Mouse (Mus musculus) hindbrain, embryonic 13.5 days (tissue): ENCODE measurements around the gene Lnpep. TPM values are rescaled to one million over a fixed set of nuclear protein-coding genes. Genes with fewer than 3 reads are reported as not detected.

Source experiments
- ATAC-seq: fragments of 200-750 bp; cut with Nextera tagmentation; 2 replicates; pipeline ENCODE4 v1.8.0; 2017; ENCODE audit warnings: moderate TSS enrichment; ENCODE audit not compliant: low FRiP score
- H3K27ac ChIP-seq: fragments of 300-500 bp; sonication (generic); 2 replicates; pipeline ENCODE4 v1.5.1; 2015; ENCODE audit warnings: inconsistent platforms, mild to moderate bottlenecking, moderate library complexity
- H3K27me3 ChIP-seq: fragments of 300-500 bp; sonication (generic); 2 replicates; pipeline ENCODE4 v1.6.1; 2015; ENCODE audit warnings: mild to moderate bottlenecking, inconsistent platforms
- H3K36me3 ChIP-seq: fragments of 300-500 bp; sonication (generic); 2 replicates; pipeline ENCODE4 v1.6.1; 2015; ENCODE audit warnings: mild to moderate bottlenecking, inconsistent platforms
- H3K4me1 ChIP-seq: fragments of 300-500 bp; sonication (generic); replicated peaks from 2 replicates; pipeline ENCODE4 v1.6.1; 2015; ENCODE audit warnings: inconsistent platforms
- H3K4me2 ChIP-seq: fragments of 300-500 bp; sonication (generic); 2 replicates; pipeline ENCODE4 v1.6.1; 2015; ENCODE audit warnings: inconsistent platforms, mild to moderate bottlenecking, moderate library complexity
- H3K4me3 ChIP-seq: fragments of 300-500 bp; sonication (generic); 2 replicates; pipeline ENCODE4 v1.5.1; 2015; ENCODE audit warnings: mild to moderate bottlenecking, inconsistent platforms
- H3K9ac ChIP-seq: fragments of 300-500 bp; sonication (generic); 2 replicates; pipeline ENCODE4 v1.6.1; 2015; ENCODE audit warnings: mild to moderate bottlenecking, inconsistent platforms
- H3K9me3 ChIP-seq: fragments of 300-500 bp; sonication (generic); 2 replicates; pipeline ENCODE4 v1.6.1; 2016; ENCODE audit warnings: inconsistent platforms
- WGBS: fragments of 180-500 bp; shearing (Covaris S2); methylation state at CpG from one replicate; pipeline ENCODE4 v1.1.7; 2015; 5-methylcytosine and 5-hydroxymethylcytosine counted together
- polyA plus RNA-seq: library from polyadenylated mRNA; unstranded; fragments of >200 nt; fragmentation: Nextera tagmentation; extraction: Ambion mirVana; gene quantifications from 2 replicates; pipeline ENCODE4 v1.2.1, GENCODE M21; 2015

Lnpep gene
- polyA plus RNA-seq, 1 experiment from 2014 or later = 8.4 TPM

DNA sequence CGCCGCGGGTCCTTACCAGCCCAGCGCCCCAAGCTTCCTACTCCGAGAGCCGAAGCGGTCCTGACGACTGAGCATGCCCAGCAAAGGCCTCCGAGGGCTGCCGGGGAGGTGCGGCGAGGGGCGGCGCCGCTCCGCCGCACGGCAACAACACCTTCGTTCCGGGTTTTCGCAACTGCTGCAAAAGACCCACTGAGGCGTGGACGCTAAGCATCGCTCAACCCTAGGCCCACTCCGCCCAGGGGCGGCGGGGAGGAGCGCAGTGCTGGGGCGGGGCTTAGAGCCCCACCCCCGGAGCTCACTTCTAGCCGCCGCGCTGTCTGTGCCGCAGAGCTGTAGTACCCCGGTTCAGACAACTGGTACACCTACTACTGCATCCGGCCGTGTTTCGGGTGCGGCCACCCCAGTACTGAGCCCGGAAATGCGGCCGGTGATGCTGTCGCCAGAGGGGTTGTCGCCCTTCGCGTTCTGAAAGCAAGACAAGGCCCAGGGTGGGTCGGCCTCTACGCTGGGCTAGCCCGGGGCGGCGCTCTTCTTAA is 361 bp downstream of the Lnpep start:
- no peaks in the 10 kb centered on the region for H3K36me3 ChIP-seq
- H3K27me3 ChIP-seq = no peaks in the 10 kb centered on the region
- peak overlapping the region; percentile 91 for H3K4me3 ChIP-seq
- peak; percentile 98 for ATAC-seq
- no peaks in the 10 kb centered on the region for H3K9me3 ChIP-seq
- H3K4me1 ChIP-seq = peaks cover 17% of the 10 kb centered on the region
- H3K9ac ChIP-seq = peak overlapping the region; percentile 93
- peak overlapping the region; percentile 100 for H3K27ac ChIP-seq
- peak overlapping the region; percentile 76 for H3K4me2 ChIP-seq
- WGBS = under 1% methylated on average over 49 of the region's 51 CpGs

DNA sequence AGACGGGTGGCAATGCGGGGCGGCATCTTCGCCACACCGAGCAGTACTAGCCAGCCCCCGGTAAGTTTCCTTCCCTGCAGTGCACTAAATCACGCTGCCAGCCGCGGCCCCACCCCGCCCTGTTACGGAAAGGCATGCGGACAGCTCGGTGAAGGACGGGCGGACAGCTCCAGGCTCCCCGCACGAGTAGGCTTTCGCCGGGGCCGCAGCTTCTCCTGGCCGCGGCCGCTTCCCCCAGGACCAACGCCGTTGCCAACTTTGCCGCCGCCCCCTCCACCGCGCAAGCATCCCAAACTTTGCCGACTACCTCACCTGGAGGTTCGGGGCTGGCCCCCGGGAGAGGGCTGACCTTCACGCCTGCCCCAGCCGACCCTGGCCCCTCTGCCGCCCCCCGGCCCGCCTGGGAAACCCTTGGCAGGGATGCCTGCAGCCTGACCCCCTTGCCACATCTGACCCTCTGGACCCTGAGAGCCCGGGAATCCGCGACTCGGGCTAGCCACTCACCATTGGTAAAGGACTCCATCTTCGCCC is 895 bp downstream of the Lnpep start:
- no peaks in the 10 kb centered on the region for H3K9me3 ChIP-seq
- H3K27ac ChIP-seq = peak overlapping the region; percentile 100
- peaks cover 17% of the 10 kb centered on the region for H3K4me1 ChIP-seq
- 0% methylated on average over 40 of the region's 42 CpGs for WGBS
- H3K4me3 ChIP-seq = peak overlapping the region; percentile 91
- H3K27me3 ChIP-seq = no peaks in the 10 kb centered on the region
- H3K9ac ChIP-seq = peak overlapping the region; percentile 93
- H3K36me3 ChIP-seq = no peaks in the 10 kb centered on the region
- H3K4me2 ChIP-seq = peak overlapping the region; percentile 76
- peak; percentile 12 for ATAC-seq

DNA sequence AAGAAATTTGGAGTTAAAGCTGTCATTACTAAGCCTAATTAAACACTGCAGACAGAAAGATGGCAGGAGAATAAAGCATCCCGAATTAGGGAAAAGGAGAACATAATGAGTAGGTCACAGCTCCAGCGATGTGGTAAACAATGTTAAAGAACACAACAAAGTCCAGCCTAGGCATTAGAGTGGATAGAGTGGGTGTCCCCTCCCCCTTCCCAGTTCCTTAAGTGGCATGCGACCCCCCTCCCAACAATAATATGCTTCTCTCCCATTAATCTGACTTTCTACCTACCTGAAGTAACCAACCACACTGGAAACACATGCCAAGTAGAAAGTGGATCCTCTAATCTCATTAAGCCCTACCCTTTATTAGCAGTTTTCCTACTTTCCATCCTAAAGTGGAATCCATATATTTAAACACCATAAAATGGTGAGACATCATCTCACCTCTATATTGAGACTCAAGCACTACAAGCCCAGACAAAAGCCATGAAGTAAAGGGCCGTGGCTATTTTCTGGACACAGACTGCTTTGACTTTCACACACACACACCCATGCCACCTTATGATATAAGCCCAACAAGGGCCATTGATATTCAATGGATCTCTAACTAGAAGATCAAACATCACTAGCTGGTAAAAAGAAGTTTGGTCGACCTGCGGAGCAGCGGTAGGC is 1.5 kb downstream of the Lnpep start:
- ATAC-seq = no peak
- H3K36me3 ChIP-seq = no peaks in the 10 kb centered on the region
- H3K9me3 ChIP-seq = no peaks in the 10 kb centered on the region
- peak overlapping the region; percentile 93 for H3K9ac ChIP-seq
- H3K27ac ChIP-seq = peak overlapping the region; percentile 100
- WGBS = 1% methylated on average over 7 of the region's 7 CpGs
- peak overlapping the region; percentile 91 for H3K4me3 ChIP-seq
- H3K4me1 ChIP-seq = peaks cover 17% of the 10 kb centered on the region
- no peaks in the 10 kb centered on the region for H3K27me3 ChIP-seq
- H3K4me2 ChIP-seq = peak overlapping the region; percentile 76

DNA sequence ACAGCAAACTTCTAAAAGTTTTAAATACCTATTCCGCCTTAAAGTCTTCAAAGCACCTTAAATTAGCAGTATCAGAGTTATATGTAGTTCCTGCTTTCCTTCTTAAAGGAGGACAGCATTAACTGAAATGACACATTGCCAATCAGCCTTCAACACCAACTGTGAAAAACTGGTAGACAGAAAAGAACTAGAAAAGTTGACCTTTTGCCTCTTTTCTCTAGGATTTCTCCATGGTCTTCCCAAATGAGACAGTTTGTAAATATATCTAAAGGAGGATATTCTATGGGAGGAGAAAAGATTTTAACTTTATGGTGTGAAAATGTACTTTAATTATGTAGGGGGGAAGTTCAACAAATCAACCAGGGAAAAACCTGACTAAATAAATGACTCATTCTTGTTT is 2.3 kb downstream of the Lnpep start:
- no peaks in the 10 kb centered on the region for H3K27me3 ChIP-seq
- H3K4me3 ChIP-seq = no peak overlapping the region
- no peak for ATAC-seq
- H3K27ac ChIP-seq = no peak overlapping the region
- peaks cover 20% of the 10 kb centered on the region for H3K4me1 ChIP-seq
- no peak overlapping the region for H3K9ac ChIP-seq
- WGBS = 96% methylated on average over 1 of the region's 1 CpGs
- H3K4me2 ChIP-seq = no peak overlapping the region; the same call in 1 of the 2 replicates
- no peaks in the 10 kb centered on the region for H3K9me3 ChIP-seq
- no peaks in the 10 kb centered on the region for H3K36me3 ChIP-seq

DNA sequence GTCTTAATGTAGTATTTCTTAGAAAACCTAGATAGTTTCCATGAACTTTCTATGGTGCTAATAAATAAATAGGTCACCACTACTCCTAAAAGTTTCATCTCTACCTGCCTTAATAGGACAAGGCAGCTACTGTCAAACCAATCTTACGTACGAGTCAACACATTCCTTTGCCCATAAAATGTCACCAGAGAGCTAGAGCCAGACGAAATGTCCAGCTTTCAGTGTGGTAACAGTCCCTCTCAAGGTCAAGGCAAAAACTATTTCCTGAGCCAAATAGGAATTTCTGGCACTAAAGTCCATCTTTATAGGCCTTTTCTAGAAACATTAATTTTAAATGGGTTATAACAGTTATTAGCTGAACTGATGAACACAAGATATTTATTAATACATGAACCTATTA is 3.3 kb downstream of the Lnpep start:
- 77% methylated on average over 3 of the region's 3 CpGs for WGBS
- no peak overlapping the region for H3K27ac ChIP-seq

DNA sequence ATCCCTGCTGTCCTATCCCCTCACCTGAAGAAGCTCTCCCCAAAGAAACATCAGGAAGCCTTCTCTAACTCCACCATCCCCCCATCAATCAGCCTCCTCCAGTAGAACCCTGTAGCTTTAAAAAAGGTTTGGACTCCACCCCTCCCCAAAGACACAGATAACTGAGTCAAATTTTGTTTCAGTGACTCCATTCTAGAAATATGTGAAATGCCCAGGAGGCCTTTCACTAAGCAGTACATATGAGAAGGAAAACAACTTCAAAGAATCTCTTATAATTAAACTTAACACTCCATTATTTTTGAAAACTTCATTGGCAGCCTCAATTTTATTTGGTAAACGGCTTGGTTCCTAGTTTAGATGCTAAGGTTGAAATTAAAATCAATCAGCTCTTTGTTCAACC is 6.4 kb downstream of the Lnpep start:
- 95% methylated on average over 1 of the region's 1 CpGs for WGBS
- H3K4me3 ChIP-seq = no peak overlapping the region
- ATAC-seq = no peak

More for the DNA sequence above, 3.3 kb downstream of the Lnpep start:
- no peaks in the 10 kb centered on the region for H3K27me3 ChIP-seq
- no peaks in the 10 kb centered on the region for H3K9me3 ChIP-seq
- ATAC-seq = no peak
- no peak overlapping the region for H3K4me3 ChIP-seq
- H3K9ac ChIP-seq = no peak overlapping the region
- no peak overlapping the region for H3K4me2 ChIP-seq
- H3K4me1 ChIP-seq = peaks cover 20% of the 10 kb centered on the region
- no peaks in the 10 kb centered on the region for H3K36me3 ChIP-seq

DNA sequence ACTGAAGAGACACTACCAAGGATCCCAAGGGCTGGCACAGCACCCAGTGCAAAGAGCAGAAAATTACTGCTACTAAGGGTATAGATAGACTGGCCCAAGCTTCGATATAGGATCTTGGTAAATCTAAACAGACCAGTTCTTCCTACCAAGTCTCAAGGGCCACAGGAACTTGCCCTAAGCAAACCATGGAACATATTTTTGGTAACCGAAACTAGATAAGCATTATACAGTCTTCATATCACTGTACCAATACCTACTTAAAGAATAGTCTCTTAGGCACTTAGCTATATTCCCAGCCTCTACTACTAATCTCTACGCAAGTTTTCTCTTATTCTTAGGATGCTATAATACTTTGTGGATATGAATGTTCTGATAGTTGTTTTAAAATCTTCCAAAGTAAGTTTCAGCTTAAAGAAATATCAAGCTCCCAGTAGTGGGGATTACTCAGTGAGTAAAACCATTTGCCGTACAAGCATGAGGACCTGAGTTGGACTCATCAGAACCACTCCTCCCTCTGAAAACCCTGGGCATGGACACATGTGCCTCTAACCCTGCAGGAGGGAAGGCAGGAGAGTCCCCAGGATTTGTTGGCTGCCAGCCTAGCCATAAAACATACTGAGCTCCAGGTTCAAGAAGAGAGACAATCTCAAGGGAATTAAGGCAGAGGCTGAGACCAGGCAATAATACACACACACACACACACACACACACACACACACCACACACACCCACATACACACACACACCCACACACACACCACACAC is 7.2 kb downstream of the Lnpep start:
- H3K4me1 ChIP-seq = peaks cover 9% of the 10 kb centered on the region
- no peaks in the 10 kb centered on the region for H3K36me3 ChIP-seq
- no peak overlapping the region for H3K9ac ChIP-seq
- WGBS = 94% methylated on average over 4 of the region's 4 CpGs
- no peak overlapping the region for H3K4me2 ChIP-seq
- H3K9me3 ChIP-seq = no peaks in the 10 kb centered on the region
- H3K27ac ChIP-seq = no peak overlapping the region
- no peaks in the 10 kb centered on the region for H3K27me3 ChIP-seq
- no peak overlapping the region for H3K4me3 ChIP-seq
- no peak for ATAC-seq

More for the DNA sequence above, 6.4 kb downstream of the Lnpep start:
- no peak overlapping the region for H3K9ac ChIP-seq
- H3K4me2 ChIP-seq = no peak overlapping the region
- H3K27ac ChIP-seq = no peak overlapping the region
- no peaks in the 10 kb centered on the region for H3K9me3 ChIP-seq
- no peaks in the 10 kb centered on the region for H3K27me3 ChIP-seq
- peaks cover 14% of the 10 kb centered on the region for H3K4me1 ChIP-seq
- H3K36me3 ChIP-seq = no peaks in the 10 kb centered on the region

DNA sequence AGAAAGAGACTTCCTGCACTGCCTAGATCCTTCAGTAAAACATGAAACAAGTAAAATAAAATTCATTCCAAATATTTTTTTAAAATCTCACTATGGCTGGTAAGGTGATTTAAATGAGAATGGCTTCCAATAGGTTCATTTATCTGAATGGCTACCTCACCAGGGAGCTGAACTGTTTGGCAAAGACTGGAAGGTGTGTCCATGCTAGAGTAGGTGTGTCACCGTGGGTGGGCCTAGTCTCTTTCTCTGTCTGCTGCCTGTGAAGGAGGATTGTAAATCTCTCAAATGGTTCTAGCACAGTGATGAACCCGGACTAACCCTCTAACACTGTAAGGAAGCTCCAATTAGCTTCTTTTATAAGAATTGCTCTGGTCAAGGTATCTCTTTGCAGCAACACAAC is 12.5 kb downstream of the Lnpep start:
- WGBS = 82% methylated on average over 2 of the region's 2 CpGs
- no peak overlapping the region for H3K27ac ChIP-seq
- H3K9ac ChIP-seq = no peak overlapping the region
- H3K9me3 ChIP-seq = no peaks in the 10 kb centered on the region
- no peaks in the 10 kb centered on the region for H3K27me3 ChIP-seq
- H3K4me1 ChIP-seq = peaks cover 6% of the 10 kb centered on the region
- no peak overlapping the region for H3K4me2 ChIP-seq
- no peaks in the 10 kb centered on the region for H3K36me3 ChIP-seq
- ATAC-seq = no peak
- H3K4me3 ChIP-seq = no peak overlapping the region

DNA sequence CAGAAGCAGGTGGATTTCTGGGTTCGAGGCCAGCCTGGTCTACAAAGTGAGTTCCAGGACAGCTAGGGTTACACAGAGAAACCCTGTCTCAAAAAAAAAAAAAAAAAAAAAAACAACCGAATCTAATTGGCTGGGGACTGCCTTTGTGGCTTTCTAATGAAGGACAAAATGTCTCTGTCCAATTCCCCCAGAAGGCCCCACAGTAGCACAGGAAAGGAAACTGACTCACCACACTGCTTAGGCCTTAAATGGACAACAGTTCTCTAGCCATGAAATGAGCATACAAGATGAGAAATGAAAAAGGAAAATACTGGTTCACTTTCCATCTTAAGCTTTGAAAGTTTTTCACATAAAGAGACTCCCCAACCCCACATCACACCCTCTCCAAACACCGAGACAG is 15.3 kb downstream of the Lnpep start:
- Histone ChIP-seq H3K27me3 (no peaks in the 10 kb centered on the region), H3K4me3 (no peak overlapping the region), H3K27ac (no peak overlapping the region), H3K9me3 (no peaks in the 10 kb centered on the region), H3K9ac (no peak overlapping the region), H3K36me3 (no peaks in the 10 kb centered on the region), H3K4me2 (no peak overlapping the region), H3K4me1 (peaks cover 6% of the 10 kb centered on the region)
- WGBS = 71% methylated on average over 3 of the region's 3 CpGs
- ATAC-seq = no peak

DNA sequence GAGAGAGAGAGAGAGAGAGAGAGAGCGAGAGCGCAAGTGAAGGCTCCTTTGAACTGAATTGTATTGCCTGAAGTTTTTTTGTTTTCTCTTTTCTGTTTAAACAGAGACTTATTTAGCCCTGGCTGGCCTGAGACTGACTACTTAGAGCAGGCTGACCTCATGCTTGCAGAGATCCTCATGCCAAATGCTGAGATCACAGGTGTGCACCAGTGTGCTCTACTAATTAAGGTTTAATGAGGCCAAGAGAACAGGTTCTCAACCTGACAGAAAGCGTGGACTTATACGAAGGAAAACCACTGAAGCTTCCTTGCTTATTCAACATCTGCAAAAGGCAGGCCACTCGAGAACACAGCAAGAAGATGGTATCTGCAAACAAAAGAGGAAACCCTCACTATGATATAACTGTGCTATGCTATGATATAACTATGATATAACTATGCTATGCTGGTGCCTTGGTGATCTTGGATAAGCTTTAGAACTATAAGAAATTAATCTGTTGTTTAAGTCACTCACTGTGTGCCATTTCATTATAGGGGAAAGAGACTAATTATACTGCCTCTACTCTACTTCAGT is 16.3 kb downstream of the Lnpep start:
- no peak for ATAC-seq
- H3K27ac ChIP-seq = no peak overlapping the region; the same call in 1 of the 2 replicates
- H3K27me3 ChIP-seq = no peaks in the 10 kb centered on the region
- no peak overlapping the region for H3K9ac ChIP-seq
- H3K4me1 ChIP-seq = peaks cover 6% of the 10 kb centered on the region
- 73% methylated on average over 5 of the region's 5 CpGs for WGBS
- no peaks in the 10 kb centered on the region for H3K36me3 ChIP-seq
- no peaks in the 10 kb centered on the region for H3K9me3 ChIP-seq
- H3K4me3 ChIP-seq = no peak overlapping the region
- no peak overlapping the region for H3K4me2 ChIP-seq

DNA sequence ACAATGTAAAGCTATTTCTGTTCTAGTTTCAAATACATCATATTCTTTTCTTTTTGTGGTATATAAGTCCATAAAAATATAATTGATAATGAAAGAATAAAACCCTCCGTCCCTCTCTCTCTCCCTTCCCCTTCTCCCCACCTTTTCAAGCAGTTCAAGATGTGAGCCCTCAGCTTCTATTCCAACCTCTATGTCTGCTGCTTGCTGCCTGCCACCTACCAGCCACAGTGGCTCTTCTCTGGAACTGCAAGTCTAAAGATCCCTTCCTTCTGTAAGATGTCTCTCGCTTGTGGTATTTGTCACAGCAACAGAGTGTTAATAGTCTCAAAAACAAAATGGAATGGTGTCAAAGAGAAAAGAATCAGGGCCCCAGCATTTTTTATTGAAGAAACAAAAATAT is 20.3 kb downstream of the Lnpep start:
- H3K4me1 ChIP-seq = peaks cover 13% of the 10 kb centered on the region
- H3K27me3 ChIP-seq = no peaks in the 10 kb centered on the region
- H3K9ac ChIP-seq = no peak overlapping the region
- no peak overlapping the region for H3K4me3 ChIP-seq
- no peak overlapping the region for H3K4me2 ChIP-seq
- H3K9me3 ChIP-seq = no peaks in the 10 kb centered on the region
- H3K27ac ChIP-seq = no peak overlapping the region
- ATAC-seq = no peak
- WGBS = 90% methylated on average over 2 of the region's 2 CpGs
- H3K36me3 ChIP-seq = no peaks in the 10 kb centered on the region

DNA sequence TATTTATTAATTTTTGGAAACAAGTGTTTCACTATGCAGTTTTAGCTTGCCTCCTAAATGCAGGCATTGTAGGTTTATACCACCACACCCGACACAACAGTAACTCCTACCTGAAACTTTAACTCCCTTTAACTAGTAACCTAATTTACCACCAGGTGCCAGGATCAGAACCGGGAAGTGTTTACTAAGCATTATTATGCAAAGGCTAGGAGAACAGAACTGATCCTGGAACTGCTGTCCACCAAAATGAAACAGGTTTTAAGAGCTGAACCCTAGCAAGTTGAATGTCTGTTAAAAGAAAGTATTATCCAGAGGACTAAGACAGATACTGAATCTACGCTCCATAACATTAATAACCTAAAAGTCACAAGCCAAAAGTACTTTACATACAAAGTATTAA is 21.2 kb downstream of the Lnpep start:
- H3K36me3 ChIP-seq = no peaks in the 10 kb centered on the region
- H3K4me1 ChIP-seq = peaks cover 10% of the 10 kb centered on the region
- ATAC-seq = no peak
- no peak overlapping the region for H3K4me3 ChIP-seq
- 95% methylated on average over 3 of the region's 3 CpGs for WGBS
- no peak overlapping the region for H3K4me2 ChIP-seq
- no peaks in the 10 kb centered on the region for H3K27me3 ChIP-seq
- no peaks in the 10 kb centered on the region for H3K9me3 ChIP-seq
- no peak overlapping the region for H3K9ac ChIP-seq
- no peak overlapping the region for H3K27ac ChIP-seq
